Mouse (Mus musculus): ENCODE data around the gene Map2k5.

The Map2k5 gene

DNA sequence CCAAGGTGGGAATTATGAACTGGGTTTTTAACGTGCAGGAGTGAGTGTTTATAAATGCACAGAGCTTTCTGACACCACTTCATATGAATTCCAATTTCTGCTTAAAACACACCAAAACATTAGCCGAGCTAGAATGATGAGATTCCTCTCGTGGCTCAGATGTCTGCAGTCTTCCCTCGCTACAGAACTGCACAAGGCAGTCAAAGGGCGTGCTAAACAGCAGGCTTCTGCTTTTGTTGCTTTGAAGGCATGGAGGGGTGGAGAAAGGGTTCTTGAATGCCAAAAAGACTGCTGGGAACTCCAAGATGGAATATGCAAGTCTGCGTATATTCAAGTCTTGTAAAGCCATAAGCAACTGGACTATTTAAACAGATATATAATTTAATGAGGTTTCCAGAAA is 38.4 kb downstream of the Map2k5 start:
- DNase-seq (ENCODE audit: low spot score), result no peak

- DNase-seq (ENCODE audit: low spot score), result no peak
These were observed 39.0 kb downstream of the Map2k5 start for GRCm38 (mm10) chr9:63338716-63339115.

DNA sequence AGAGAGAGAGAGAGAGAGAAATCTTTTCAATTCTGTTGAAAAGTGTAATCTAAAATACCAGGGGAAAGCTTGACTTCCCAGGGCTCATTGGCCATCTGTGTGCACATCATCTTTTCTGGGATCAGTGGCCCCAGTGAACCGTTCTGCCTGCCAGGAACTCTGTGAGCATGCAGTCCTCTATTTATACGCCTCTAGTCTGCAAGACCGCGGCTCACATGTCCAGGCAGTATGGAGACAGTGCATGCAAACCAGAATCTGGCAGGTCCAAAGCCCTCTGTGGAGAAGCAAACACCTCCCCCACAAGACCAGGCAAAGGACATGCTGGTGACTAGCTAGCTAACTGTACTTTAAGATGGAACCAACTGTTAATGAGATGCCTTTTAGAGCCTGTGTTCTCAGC is 41.9 kb downstream of the Map2k5 start:
- DNase-seq (ENCODE audit: low spot score), result no peak

DNA sequence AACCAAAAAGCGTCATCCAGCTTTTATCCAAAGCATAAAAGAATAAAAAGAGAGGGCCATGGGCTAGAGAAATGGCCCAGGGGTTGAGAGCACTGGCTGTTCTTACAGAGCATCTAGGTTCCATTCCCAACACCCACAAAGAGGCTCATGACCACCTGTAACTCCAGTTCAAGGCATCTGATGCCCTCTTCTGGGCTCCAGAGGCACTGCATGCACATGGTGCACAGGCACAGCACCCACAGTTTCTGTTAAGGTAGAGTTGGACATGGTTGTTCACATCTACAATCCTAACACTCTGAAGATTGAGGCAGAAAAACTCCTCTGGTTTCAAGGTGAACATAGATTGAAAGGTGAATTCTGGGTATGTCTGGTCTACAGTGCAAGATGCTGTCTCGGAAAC is 44.6 kb downstream of the Map2k5 start:
- no peak for DNase-seq (ENCODE audit: low spot score)

DNA sequence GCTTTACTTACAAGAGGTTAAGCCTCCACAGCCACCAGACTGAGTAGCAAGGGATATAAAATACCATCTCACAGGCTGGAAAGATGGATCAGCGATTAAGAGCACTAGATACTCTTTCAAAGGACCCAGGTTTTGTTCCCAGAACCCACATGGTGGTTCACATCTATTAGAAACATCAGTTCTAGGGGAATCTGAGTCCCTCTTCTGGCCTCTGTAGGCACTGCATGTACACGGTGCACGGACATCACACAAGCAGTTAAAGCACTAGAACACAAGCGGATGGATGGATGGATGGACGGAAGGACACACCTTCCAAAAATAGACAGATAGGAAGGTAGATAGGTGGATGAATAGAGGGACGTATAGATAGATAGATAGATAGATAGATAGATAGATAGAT is 46.5 kb downstream of the Map2k5 start:
- DNase-seq (ENCODE audit: low spot score), result no peak

DNA sequence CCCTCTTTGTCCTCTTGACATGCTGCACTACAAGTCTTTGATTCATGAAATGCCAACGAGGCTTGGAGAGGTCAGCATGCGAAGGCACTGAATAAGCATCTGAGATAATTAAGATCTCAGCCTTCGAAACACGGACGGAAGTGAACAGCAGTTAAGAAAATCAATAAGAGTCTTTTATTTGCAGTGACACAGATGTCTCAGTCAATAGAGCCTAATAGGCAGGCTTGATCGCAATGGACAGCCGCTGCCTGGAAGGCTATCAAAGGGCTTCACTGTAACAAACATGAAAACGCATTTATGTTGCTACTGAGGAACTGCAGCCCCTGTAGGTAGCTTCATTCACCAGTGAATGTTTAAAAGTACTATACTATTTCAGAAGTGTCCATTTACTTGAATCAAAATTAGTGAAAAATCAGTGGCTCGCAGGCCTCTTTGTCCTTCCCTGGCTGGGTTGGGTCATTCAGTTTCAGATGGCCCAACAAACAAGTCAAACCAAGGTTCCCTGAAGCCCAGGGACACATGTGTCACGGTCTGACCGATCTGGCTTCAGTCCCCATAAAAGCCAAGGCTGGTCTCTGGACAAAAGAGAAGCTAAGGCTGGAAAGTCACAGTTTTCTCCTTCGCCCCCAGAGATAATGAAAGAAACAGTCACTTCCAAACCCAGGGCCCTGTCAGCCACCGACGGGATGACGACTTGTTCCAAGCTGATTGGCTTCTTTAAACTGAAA is 48.6 kb downstream of the Map2k5 start:
- DNase-seq (ENCODE audit: low spot score), result no peak

GRCm38 (mm10) chr9:63315231-63315630 is 62.5 kb downstream of the Map2k5 start:
- no peak for DNase-seq (ENCODE audit: low spot score)

GRCm38 (mm10) chr9:63314126-63314525 is 63.6 kb downstream of the Map2k5 start:
- DNase-seq (ENCODE audit: low spot score), result no peak

DNA sequence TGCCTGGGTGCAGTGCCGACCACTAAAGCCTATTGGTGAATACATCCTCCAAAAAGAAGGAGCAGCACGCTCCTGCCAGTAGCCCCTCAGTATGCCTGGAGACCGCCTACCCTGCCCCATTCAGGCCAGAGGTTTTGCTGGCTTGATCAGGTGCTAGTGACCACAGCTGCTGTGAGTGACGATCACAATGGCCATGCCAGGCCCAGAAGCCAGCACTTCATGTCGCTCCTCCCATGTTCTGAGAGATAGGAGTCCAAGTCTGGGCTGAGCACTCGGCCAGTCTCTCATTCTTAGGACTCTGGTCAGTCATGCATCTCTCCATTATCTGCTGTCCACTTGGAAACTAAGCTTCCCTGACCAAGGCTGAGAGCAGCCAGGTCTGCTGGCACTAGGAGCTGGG is 67.7 kb downstream of the Map2k5 start:
- no peak for DNase-seq (ENCODE audit: low spot score)

DNA sequence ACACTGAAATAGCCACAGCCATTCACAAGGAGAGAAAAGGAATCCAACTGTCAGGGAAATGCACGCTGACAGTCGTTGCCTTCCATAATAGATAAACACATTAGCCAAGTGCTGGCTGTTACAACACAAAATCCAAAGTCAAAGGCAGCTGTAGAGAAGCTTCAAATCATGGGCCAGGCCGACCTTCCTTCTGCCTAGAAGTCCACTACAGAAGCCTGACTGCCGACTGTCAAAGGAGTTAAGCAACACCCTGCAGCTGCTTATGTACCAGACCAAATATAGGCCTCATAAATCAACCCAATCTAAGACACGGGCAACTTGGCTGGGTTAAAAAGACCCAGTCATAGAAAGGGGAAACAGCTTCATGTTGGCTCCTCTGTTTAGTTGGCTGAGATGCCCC is 68.7 kb downstream of the Map2k5 start:
- no peak for DNase-seq (ENCODE audit: low spot score)

GRCm38 (mm10) chr9:63308441-63308840 is 69.3 kb downstream of the Map2k5 start:
- DNase-seq (ENCODE audit: low spot score), result no peak

- no peak for DNase-seq (ENCODE audit: low spot score)
These were observed 75.2 kb downstream of the Map2k5 start for GRCm38 (mm10) chr9:63302511-63302910.

- no peak for DNase-seq (ENCODE audit: low spot score)
These were observed 79.0 kb downstream of the Map2k5 start for GRCm38 (mm10) chr9:63298656-63299055.

DNA sequence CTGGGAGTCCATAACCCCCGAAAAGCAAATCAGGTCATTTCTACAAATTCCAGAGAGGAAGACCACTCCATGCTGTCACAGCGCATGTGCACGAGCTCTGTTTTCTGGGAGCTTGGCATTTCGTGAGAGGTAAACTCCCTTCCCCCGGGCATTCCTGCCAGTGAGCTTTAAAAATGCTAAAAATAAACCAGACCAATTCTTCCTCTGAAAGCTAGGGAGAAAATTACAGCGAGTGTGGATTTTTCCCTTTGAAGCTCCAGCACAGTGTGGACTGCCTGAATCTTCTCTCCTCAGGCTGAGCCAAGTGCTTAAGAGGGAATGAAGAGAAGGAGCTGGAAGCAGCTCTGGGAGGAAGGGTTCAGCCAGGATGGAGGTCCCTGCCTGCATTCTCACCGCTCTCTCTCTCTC is 82.1 kb downstream of the Map2k5 start:
- no peak for DNase-seq (ENCODE audit: low spot score)

DNA sequence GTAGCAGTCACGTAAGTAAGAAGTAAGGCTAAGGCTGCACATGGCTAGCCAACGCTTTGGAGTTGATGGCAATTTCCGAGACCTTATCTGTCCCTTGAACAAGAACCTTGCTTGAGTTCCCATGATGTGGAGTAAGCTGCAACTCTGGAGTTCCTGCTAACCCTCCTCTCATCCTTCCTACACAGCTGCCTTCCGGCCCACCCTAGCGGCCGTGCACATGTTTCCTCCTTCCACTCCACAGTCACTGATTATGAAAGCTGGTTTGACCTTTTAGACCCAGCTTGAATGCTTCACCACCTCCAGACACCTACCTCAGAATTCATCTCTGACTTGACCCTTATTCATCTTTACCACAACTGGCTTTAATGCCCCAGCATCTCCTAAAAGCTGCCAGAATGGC is 82.9 kb downstream of the Map2k5 start:
- no peak for DNase-seq (ENCODE audit: low spot score)

- DNase-seq (ENCODE audit: low spot score), result no peak
These were observed 83.8 kb downstream of the Map2k5 start for GRCm38 (mm10) chr9:63293781-63294480.

- no peak for DNase-seq (ENCODE audit: low spot score)
These were observed 89.0 kb downstream of the Map2k5 start for GRCm38 (mm10) chr9:63288676-63289075.

DNA sequence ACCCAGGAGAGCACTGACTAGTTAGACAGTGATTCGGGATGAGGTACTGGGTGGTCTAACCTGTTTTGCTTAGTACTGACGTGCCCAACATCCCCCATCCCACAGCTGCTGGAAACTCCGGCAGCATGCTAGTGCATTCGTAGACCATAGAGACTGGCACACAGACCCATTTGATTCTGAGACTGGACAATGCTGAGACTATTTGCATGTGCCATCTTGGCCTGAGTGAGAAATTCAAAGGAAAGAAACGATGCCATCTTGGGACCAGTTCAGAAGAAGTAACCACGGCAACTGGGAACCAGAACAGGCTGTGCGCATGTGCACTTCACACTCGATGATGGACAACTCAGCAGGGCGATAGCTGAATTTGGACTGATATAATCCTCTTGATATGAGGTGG is 93.3 kb downstream of the Map2k5 start:
- no peak for DNase-seq (ENCODE audit: low spot score)

DNA sequence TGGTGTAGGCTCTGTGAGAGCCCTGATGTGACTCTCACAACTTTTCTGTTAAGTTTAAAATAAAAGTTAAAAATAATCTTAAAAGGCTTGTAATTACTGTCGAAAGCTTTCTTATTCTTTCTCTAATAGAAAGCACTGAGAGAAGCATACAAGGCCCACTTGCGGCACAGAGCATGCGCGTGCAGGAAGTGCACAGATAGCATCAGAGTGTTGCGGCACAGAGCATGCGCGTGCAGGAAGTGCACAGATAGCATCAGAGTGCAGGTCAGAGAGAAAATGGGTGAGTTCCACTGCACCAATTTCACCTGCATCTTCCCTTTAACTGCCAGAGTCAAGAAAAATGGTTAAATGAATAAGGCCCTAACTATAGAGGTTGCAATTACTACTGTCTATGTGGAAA is 95.7 kb downstream of the Map2k5 start:
- DNase-seq (ENCODE audit: low spot score), result no peak

GRCm38 (mm10) chr9:63281086-63281485 is 96.6 kb downstream of the Map2k5 start:
- no peak for DNase-seq (ENCODE audit: low spot score)

DNA sequence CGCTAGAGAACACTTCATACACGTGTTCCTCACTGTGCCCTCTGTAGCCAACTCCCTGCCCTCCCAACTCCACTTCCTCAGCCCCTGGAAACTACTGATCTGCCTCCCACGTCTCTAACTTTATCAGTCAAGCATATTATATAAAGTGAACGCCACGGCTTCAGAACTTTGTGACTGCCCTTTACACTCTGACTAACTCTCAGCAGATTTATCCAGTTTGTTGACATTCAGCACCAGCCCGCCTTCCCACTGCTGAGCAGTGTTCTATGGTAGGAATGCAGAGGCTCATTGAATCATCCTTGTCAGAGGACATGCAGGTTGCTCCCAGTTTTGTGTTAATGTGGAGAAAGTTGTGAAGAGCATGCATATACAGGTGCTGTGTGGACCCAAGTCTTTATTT is 103.9 kb downstream of the Map2k5 start:
- DNase-seq (ENCODE audit: low spot score), result no peak

- DNase-seq (ENCODE audit: low spot score), result no peak
These were observed 107.9 kb downstream of the Map2k5 start for GRCm38 (mm10) chr9:63269839-63270238.

DNA sequence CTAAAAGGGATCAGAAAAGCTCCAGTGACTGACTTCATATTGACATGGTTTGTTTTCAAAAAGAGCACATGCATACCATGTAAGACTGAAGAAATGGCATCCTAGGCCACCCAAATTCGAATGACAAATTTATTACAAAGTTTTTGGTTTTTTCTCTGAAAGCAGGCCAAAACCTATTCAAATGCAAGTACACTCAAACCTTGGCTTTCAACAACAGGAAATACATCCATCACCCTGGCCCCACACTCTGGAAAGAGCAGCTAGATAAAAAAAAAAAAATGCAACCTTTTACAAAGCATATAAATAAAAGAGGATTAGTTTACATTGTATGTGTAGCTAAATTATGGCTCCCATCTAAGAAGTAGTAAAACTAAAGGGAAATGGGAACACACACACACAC is 114.5 kb downstream of the Map2k5 start:
- DNase-seq (ENCODE audit: low spot score), result no peak

GRCm38 (mm10) chr9:63258768-63259167 is 118.9 kb downstream of the Map2k5 start:
- DNase-seq (ENCODE audit: low spot score), result no peak

All from layer of hippocampus, adult 9-10 months (tissue).